Mouse (Mus musculus) lung, postnatal 0 days (tissue): ENCODE results near the gene Sertad3.

Source experiments
- CTCF ChIP-seq: IDR thresholded peaks from 2 replicates; pipeline ENCODE4 v1.5.1; 2016; ENCODE audit warnings: antibody characterized with exemption, mild to moderate bottlenecking
- EP300 ChIP-seq: IDR thresholded peaks from 2 replicates; pipeline ENCODE4 v1.6.1; 2016; ENCODE audit warnings: antibody characterized with exemption, mild to moderate bottlenecking, control low read depth

DNA sequence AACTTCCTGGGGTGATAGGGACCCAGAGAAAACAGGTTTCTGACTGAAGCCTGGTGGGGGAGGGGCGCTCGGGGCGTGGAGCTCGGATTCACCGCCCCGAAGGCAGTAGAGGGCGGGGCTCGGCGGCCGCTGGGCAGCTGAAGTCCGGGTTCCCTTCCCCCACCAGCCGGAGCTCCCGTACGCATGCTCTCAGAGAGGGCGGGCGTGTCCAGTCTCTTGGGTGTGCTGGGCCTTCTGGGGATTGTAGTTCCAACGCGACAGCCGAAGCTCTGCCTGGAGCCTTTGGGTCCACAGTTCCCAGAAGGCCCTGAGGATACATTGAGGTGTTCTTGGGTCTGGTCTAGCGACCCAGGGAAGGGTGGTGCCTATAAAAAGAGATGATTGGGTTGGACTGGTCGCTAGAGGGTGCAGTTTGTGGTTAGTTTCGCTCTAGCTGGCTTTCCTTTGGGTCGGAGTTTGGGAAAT lies 954 bp downstream of the Sertad3 start:
- TF ChIP-seq EP300 (no peak), CTCF (peak; percentile 81)
